Mouse (Mus musculus): ENCODE data around the gene Dgki.

Dgki gene

DNA sequence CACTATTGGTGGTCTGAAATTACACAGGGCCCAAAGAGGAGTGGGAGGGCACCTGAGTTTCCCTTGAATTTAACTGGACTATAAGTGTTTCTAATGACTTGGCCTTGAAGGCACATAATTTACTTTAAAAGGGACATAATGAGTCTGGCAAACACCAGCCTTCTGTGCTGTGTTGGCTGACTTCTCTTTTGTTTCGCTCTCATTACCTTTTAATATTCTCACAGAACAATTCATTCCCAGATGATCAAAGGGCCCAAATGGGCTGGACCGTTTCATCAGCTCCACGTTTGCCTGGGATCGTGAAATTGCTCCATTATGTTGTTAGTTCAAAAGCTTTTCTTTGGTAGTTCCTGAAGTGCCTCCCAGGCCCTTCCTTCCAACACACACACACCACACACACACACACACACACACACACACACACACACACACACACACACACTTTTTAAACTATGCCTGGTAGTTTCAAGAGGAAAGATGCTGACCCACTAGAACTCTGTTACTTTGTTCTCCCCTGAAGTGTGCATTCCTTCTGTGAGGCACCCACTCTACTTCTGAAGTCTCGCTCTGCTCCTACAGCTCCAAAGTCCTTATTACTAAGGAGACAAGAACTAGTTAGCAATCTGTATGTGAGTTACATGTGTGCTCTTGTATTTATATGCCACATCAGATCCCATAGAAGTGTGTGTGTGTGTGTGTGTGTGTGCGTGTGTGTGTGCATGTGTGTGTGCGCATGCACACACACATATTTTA, 491.5 kb downstream of the Dgki start:
- no peak for DNase-seq (ENCODE audit: low spot score)

DNA sequence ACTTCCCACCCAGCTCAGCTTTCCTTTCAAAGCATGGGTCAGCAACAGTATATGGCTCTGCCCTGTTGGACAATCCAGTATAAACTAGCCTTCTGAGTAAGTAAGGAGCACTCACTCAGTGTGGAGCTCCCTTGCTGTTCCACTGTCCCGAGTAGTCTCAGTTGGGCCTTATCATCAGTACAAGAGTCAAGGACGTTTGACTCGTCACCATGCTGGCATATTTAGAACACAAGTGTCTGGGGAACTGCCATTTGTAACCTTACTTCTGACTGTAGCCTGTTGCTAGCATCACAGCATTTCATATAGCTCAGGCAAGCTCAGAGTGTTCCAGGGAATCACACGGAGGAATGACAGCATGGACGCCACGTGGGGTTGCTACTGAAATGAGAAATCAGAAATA, 493.1 kb downstream of the Dgki start:
- DNase-seq (ENCODE audit: low spot score) = no peak

DNA sequence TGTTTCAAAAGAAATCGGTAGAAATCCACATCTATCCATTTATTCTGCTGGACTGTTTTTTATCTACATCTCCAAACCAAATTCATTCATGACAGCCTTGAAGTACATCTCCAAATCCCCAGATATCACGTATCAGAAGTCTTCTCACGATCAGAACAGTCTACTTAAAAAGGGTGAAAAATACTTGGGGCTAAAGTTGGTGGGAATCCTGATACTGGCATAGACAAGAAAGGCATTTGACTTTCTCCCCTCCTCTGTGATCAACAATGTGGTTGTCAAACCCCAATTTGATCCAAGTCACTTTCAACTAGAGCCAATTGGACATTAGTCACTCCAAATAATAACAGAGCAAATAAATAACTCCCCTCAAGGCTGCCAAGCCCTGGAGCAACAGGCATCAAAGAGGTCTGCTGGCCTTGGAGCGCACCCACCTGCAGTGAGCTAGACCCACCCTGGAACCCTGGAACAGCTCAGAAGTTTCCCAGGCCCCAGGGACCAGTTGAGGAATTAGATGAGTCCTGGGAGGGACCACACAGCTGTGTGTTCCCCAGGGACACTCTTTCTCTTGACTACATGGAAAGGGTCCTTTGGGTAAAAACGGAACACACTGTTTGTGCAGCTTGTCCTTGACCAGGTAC, 499.6 kb downstream of the Dgki start:
- DNase-seq (ENCODE audit: low spot score) = no peak

DNA sequence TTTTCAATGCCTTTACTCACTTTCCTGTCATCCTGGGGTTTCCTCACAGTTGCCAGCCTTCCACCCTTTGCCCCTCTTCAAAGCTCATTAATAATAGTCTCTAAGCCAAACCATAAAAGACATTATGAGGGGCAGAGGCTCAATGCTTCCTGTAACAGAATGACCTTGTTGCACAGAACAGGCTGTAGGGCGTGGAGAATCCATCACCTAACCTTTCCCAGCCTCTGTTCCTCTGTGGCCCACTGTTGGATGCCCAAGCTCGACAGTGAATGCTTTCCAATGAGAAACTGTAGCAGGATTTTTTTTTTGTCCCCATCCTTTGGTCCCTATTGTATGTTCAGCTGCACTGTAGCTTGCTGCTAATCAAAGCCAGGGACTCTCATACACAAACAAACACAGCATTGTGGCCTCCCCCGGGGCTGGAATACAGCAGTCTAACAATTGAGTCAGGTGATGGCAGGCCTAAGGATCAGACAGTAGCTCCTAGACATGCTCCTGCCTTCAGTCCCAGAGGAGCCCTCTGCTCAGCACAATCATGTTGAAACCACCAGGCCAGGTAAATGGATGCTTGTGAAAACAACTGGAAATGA, 502.8 kb downstream of the Dgki start:
- no peak for DNase-seq (ENCODE audit: low spot score)
